Mouse (Mus musculus) limb, embryonic 14.5 days (tissue): Measurements from ENCODE around the gene Slc9a7. TPM values are rescaled to one million over a fixed set of nuclear protein-coding genes. Genes with fewer than 3 reads are reported as not detected.

Source experiments
- ATAC-seq: fragments of 200-750 bp; cut with Nextera tagmentation; 2 replicates; pipeline ENCODE4 v1.8.0; 2017; ENCODE audit warnings: low read depth, moderate number of reproducible peaks, moderate TSS enrichment; ENCODE audit not compliant: low FRiP score
- DNase-seq: peaks from one replicate; pipeline ENCODE4 v3.0.0-alpha.2; 2015; ENCODE audit warnings: low spot score
- H3K27ac ChIP-seq: fragments of 300-500 bp; sonication (generic); replicated peaks from 2 replicates; pipeline ENCODE4 v1.5.1; 2014; ENCODE audit warnings: low read depth, mild to moderate bottlenecking, low read length, moderate library complexity, mixed read lengths
- H3K27me3 ChIP-seq: fragments of 300-500 bp; sonication (generic); 2 replicates; pipeline ENCODE4 v1.6.1; 2014; ENCODE audit warnings: low read length, mixed read lengths; ENCODE audit not compliant: control insufficient read depth, insufficient read depth
- H3K36me3 ChIP-seq: fragments of 300-500 bp; sonication (generic); 2 replicates; pipeline ENCODE4 v1.6.1; 2014; ENCODE audit warnings: mild to moderate bottlenecking, low read length, moderate library complexity, mixed read lengths; ENCODE audit not compliant: control insufficient read depth, insufficient read depth
- H3K4me1 ChIP-seq: fragments of 300-500 bp; sonication (generic); 2 replicates; pipeline ENCODE4 v1.6.1; 2014; ENCODE audit warnings: antibody characterized with exemption, low read length, mixed read lengths; ENCODE audit not compliant: control insufficient read depth, insufficient read depth
- H3K4me2 ChIP-seq: fragments of 300-500 bp; sonication (generic); replicated peaks from 2 replicates; pipeline ENCODE4 v1.6.1; 2014; ENCODE audit warnings: low read depth, mild to moderate bottlenecking, low read length, moderate library complexity; ENCODE audit not compliant: severe bottlenecking
- H3K4me3 ChIP-seq: fragments of 300-500 bp; sonication (generic); replicated peaks from 2 replicates; pipeline ENCODE4 v1.5.1; 2014; ENCODE audit warnings: low read length
- H3K9ac ChIP-seq: fragments of 300-500 bp; sonication (generic); 2 replicates; pipeline ENCODE4 v1.6.1; 2014; ENCODE audit warnings: mild to moderate bottlenecking, low read depth, low read length, moderate library complexity; ENCODE audit not compliant: severe bottlenecking
- H3K9me3 ChIP-seq: fragments of 300-500 bp; sonication (generic); 2 replicates; pipeline ENCODE4 v1.6.1; 2016; ENCODE audit warnings: low read length; ENCODE audit not compliant: control insufficient read depth
- POLR2A ChIP-seq: fragments of 200-500 bp; IDR thresholded peaks from 2 replicates; pipeline ENCODE4 v1.8.0; 2012; ENCODE audit warnings: inconsistent platforms, mild to moderate bottlenecking, moderate library complexity, borderline replicate concordance; ENCODE audit not compliant: insufficient read depth, insufficient read length; ENCODE audit errors: extremely low read depth
- WGBS: fragments of 180-500 bp; shearing (Covaris S2); extraction: QIAGEN DNeasy Blood & Tissue Kit; methylation state at CpG from one replicate; pipeline ENCODE4 v1.1.7; 2014; 5-methylcytosine and 5-hydroxymethylcytosine counted together
- polyA plus RNA-seq, 2 experiments: library from polyadenylated mRNA; depleted of rRNA in 1 of 2; stranded (reverse) in 1 of 2; unstranded in 1 of 2; fragments of >200 nt; fragmentation: Nextera tagmentation in 1 of 2; extraction: Ambion mirVana in 1 of 2; gene quantifications; 2 replicates each; pipeline versions ENCODE4 v1.2.1 to v1.2.3; 2012 to 2014

Slc9a7 gene
- polyA plus RNA-seq, 2 experiments: 1.8 TPM

DNA sequence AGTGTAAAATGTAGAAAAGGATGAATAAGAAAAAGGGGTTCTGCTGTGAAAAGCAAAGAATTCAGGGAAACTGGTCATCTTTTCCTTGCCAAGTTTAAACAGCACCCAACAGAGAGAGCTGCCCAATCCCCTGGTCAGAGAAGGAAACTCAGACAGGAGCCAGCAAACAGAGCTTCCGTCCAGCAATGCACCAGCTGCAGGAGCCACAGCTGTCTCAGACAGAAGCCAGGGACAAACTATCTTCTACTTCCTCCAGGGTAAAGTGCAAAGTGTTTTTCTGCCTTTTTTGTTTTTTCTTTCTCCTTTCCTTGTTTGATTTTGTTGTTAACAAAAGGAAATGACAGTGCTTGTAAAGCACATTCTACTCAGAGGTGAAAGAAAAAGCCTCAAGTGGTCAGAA lies 131.3 kb downstream of the Slc9a7 start:
- 50% methylated on average over 1 of the region's 1 CpGs for WGBS
- no peak for TF ChIP-seq POLR2A
- ATAC-seq (no peak), DNase-seq (no peak)
- no peak overlapping the region for H3K4me3 ChIP-seq
- H3K4me2 ChIP-seq: no peak overlapping the region
- no peaks in the 10 kb centered on the region for H3K27me3 ChIP-seq
- H3K9me3 ChIP-seq: no peaks in the 10 kb centered on the region
- H3K36me3 ChIP-seq: no peaks in the 10 kb centered on the region
- no peak overlapping the region for H3K27ac ChIP-seq
- no peak overlapping the region for H3K9ac ChIP-seq
- no peaks in the 10 kb centered on the region for H3K4me1 ChIP-seq

DNA sequence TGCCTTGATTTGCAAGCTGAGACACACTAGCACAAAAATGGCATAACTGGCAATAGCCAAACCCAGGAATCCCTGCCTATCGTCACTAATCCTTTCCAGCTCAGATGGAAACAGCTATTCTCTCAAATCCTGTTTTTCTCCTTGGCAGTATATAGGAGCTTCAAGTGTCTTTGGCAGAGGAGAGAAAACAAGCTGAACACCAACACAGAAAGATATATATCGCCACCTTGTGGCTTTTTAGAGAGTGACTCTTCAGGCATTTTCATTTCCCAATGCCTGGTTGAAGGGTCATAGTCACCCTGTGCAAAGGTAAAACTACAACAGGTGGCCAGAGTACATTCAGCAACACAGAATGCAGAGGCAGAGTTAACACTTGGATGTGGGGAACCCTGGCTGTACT lies 134.1 kb downstream of the Slc9a7 start:
- DNase-seq (peak; percentile 44), ATAC-seq (no peak)
- Histone ChIP-seq H3K36me3 (no peaks in the 10 kb centered on the region), H3K4me1 (no peaks in the 10 kb centered on the region), H3K9me3 (no peaks in the 10 kb centered on the region), H3K4me3 (no peak overlapping the region), H3K27me3 (no peaks in the 10 kb centered on the region), H3K27ac (no peak overlapping the region), H3K4me2 (no peak overlapping the region), H3K9ac (no peak overlapping the region)
- WGBS: 23% methylated on average over 2 of the region's 2 CpGs
- TF ChIP-seq POLR2A: no peak

DNA sequence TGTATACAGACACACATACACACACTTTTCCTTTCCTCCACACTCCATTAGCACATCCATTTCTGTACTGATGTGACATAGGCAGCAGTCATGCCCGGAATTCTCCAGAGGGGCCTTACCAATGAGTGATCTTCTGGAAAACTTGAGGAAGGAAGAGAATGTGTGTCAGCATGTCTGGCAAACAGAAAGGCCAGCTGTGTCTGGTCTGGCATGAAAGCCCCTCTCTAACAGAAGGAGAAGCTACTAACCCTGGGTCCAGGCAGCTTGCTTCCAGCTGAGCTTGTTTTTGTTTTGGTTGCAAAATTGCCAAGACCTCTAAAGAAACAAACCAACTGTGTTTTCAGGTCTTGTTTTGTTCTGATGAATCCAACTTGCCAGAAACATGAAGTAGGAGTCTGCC lies 162.1 kb downstream of the Slc9a7 start:
- Histone ChIP-seq H3K27ac (no peak overlapping the region), H3K27me3 (no peaks in the 10 kb centered on the region), H3K4me1 (no peaks in the 10 kb centered on the region), H3K4me2 (no peak overlapping the region), H3K4me3 (no peak overlapping the region), H3K36me3 (no peaks in the 10 kb centered on the region), H3K9ac (no peak overlapping the region), H3K9me3 (no peaks in the 10 kb centered on the region)
- DNase-seq (no peak), ATAC-seq (no peak)
- TF ChIP-seq POLR2A: no peak
- 59% methylated on average over 1 of the region's 1 CpGs for WGBS

DNA sequence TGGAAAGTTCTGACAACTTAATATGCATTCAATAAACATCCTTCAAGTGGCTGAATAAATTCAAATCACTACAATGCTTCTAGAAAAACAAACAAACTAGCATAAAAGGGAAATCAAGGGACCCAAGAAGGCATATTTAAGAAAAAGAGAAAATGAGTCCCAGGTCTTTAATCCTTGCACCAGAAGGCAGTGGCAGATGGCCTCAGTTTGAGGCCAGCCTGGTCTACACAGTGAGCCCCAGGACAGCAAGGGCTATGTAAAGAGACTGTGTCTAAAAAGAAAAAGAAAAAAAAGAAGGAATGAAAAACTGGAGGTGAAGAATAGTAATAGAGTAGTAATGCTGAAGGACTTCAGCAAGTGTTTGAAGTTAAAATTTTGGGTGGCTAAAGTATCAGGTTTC lies 162.7 kb downstream of the Slc9a7 start:
- no peak for ATAC-seq
- no peaks in the 10 kb centered on the region for H3K4me1 ChIP-seq
- no peak overlapping the region for H3K4me3 ChIP-seq
- DNase-seq: no peak
- H3K36me3 ChIP-seq: no peaks in the 10 kb centered on the region
- no peaks in the 10 kb centered on the region for H3K27me3 ChIP-seq
- H3K9ac ChIP-seq: no peak overlapping the region
- H3K27ac ChIP-seq: no peak overlapping the region
- H3K4me2 ChIP-seq: no peak overlapping the region
- no peak for TF ChIP-seq POLR2A
- no peaks in the 10 kb centered on the region for H3K9me3 ChIP-seq

DNA sequence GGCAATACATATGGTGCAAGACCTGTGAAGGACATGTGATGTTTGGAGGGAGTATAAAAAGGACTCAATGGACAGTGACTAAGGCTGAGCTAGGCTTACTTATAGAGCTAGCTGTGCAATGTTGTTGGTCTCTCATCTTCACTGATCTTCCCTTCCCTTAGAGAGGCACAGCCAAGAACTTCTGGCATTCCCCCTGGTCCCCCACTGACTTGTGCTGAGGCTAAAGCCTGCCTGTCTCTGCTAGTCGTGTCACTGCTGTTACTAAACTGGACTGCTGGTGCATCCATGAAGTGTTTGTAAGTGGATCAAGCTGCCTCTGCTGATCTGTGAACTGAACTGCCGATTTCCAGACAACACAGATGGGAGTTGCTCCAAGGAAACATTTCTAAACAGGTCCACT lies 166.1 kb downstream of the Slc9a7 start:
- H3K9me3 ChIP-seq: no peaks in the 10 kb centered on the region
- H3K4me2 ChIP-seq: no peak overlapping the region
- no peaks in the 10 kb centered on the region for H3K27me3 ChIP-seq
- H3K4me1 ChIP-seq: no peaks in the 10 kb centered on the region
- no peak overlapping the region for H3K9ac ChIP-seq
- no peaks in the 10 kb centered on the region for H3K36me3 ChIP-seq
- WGBS: 65% methylated on average over 2 of the region's 2 CpGs
- no peak for DNase-seq
- no peak for ATAC-seq
- no peak overlapping the region for H3K27ac ChIP-seq
- no peak for TF ChIP-seq POLR2A
- H3K4me3 ChIP-seq: no peak overlapping the region

DNA sequence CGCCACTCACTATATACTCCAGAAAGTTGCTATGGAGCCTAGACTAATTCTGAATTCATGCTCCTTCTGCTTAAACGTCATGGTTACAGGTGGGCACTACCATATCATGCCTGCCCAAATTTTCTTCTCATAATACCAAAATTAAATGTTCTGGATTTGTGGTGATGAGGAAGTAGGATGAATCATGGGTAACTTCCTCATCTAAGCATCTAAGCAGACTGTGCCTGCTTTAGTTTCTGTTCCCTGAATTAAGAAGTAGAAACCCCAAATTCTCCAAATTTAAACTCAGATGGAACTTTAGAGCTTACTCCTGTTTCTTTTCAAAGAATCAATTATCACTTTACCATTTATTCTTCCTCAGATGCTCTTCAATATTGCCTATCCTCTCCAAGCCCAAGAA lies 173.9 kb downstream of the Slc9a7 start:
- no peak overlapping the region for H3K27ac ChIP-seq
- H3K4me2 ChIP-seq: no peak overlapping the region
- DNase-seq (no peak), ATAC-seq (no peak)
- no peak overlapping the region for H3K4me3 ChIP-seq
- 64% methylated on average over 2 of the region's 2 CpGs for WGBS
- no peaks in the 10 kb centered on the region for H3K4me1 ChIP-seq
- no peaks in the 10 kb centered on the region for H3K9me3 ChIP-seq
- no peaks in the 10 kb centered on the region for H3K27me3 ChIP-seq
- H3K9ac ChIP-seq: no peak overlapping the region
- no peak for TF ChIP-seq POLR2A
- H3K36me3 ChIP-seq: no peaks in the 10 kb centered on the region
